Mouse (Mus musculus): ENCODE measurements around the gene Cish.

Cish gene

DNA sequence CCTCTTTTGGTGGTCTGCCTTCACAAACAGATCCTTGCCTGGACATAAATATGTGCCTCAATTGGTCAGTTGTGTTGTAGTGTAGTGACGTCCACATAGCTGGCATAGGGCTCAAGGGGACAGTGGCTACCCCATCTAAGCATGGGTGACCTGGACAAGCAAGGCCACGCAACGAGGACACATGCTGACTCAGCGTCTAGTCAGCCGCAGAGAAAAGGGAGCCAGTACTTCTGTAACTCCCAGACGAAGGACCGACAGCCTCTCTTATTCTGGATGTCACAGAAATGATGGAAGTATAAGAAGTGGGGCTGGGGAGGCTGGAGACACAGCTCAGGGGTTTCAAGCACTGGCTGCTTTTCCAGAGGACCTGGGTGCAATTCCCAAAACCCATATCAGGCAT lies 18.2 kb upstream of the Cish start:
- no peak for DNase-seq (ENCODE audit: low read depth, low spot score)

DNA sequence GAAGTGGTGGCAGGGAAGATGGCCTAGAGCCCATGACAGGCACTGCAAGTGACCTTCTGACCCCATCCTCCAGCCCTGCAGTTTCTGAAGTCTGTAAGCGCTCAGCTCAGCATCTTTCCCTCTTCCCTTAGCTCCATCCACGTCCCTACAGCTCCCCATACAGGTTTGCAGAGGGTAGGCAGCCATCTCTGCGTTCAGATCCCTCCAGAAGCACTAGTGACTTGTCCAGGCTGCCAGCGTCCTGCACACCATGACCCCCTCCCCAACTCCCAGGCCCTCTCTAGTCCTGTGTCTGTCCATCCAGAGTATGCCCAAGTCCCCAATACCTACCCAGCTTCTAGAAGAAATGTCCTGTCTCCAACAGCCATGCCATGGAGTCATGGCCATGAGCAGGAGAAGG lies 17.7 kb upstream of the Cish start:
- DNase-seq (ENCODE audit: low read depth, low spot score), result no peak

DNA sequence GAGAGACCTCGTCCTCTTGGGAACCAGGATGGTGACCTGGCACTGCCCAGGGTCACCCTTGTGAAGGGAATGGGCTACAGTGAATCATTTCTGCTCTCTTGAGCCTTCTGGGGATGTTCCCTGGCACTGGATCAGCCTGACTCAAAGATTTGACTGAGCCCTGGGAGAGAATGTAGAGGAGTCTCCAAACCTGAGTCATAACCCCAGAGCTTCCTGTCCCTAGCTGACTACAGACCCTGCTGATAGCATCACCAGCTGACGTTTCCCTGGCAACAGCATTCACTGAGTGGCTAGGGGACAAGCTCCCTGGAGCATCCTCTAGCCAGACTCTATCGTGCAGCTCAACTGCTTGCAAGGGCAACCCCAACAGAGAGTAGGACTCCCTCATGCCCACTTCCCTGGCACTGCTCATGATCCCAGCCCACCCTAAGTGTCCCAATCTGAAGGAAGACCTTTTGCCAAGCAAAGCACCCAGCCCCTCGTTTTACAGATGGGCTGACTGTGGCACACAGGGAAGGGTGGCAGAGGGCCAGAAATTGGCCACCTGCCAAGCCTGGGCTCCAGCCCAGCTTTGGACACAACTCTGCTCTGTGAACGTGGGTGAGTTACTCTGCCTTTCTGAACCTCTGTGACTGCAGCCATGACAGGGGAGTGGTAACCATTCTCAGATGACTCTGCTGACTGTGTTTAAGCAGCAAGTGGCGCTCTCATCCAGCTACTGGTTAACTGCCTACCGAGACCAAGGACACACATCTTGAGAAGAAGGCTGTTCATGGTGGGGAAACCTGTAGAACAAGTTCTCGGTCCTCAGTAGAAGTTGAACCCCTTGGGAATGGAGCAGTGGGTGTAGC lies 17.1 kb upstream of the Cish start:
- DNase-seq (ENCODE audit: low read depth, low spot score), result no peak

DNA sequence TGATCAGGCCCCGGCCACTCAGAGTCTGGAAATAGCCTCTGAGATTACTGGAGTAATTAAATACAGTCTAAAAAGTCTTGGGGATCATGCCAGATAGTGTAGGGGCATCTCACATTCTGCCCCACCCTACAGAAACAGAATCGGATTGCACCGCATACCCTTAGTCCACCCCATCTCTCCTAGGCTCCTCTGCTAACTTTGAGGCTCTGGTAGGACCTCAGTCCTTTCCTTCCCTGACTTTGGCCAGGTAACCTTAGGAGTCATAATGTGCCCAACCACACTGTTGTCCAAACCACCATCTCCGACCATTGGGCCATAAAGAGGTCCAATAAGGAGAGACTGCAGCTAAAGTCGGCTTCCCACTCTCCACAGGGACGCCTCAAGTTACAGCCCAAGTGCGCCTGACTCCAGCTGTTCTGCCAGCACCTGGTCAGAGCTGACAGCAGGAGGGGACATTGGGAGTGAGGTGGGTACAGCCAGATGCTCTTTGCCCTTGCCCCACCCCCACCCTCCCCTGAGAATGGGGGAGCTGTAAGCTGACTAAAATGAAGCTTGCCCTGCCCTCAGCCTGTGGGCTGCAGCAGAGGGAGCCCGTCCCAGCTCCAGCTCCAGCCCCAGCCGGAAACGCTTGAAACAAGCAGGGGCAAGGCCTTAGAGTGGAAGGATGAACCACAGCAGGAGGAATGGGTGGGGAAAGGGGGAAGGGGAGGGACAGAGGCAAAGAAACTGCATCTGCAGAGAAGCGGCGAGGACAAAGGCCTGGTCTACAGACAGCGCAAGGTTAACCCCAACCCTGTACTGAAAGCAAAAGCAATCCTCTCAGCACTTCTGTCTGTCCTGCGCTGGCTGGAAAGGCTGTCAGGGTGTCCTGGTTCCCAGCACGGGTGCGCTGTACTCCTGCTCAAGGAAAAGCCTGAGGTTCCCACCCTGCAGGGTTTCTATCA lies 16.2 kb upstream of the Cish start:
- DNase-seq (ENCODE audit: low read depth, low spot score), result peak; percentile 35

DNA sequence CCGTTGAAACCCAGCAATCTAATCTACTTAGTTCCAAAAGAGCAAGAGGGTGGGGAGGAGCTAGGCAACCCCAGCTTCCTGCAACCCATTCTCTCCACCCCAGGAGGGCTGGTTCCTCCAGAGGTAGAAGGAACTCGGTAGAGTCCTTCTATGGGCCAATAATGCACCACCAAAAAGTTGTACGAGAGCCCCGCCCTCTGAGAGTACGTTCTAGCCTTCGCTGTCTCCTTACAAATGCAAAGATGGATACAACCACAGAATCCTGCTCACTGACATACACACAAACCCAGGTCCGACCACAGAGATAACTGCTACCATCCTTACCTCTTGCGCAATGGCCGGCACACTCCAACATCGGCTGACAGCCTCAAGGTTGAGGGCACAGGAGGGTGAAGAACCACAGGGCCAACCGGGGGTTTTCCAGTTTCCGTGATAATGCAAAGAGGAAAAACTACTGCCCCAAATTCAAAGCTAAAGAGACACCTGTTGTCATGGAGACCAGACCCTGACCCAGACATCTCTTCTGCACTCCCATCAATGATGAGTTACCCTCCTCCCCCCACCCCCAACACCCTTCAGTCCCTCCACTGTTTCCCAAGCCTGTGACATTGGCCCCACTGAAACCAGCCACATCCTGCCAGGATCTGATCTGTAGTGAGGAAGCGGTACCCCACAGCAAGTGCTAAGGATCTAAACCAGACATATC lies 15.4 kb upstream of the Cish start:
- no peak for DNase-seq (ENCODE audit: low read depth, low spot score)

DNA sequence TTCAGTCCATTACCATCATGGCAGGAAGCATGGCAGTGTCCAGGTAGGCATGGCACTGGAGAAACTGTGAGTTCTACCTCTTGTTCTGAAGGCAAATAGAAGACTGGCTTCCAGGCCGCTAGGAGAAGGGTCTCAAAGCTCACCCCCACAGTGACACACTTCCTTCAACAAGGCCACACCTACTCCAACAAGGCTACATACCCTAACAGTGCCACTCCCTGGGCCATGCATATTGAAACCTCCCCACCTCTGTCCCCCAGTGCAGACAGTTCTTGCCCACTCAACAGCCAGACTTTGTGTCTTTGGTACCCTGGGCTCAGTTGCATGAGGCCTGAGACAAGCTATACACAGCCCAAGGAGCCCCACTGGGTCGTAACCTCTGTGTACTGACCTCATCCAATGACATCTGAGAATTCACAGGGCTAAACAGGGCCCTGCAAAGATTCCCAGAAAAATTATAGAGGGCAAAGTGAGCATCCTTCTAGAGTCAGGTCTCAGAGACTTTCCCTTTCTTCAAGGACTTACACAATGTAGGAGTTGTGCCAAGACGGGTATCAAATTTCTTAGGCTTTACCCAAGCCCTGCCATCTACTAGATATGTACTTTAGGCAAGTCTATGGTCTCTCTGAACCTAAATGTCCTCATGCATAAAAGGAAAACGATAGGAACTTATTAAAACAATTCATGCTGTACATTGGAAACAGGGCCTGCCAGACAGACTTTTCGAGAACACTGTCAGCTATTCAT lies 14.4 kb upstream of the Cish start:
- DNase-seq (ENCODE audit: low read depth, low spot score), result no peak

DNA sequence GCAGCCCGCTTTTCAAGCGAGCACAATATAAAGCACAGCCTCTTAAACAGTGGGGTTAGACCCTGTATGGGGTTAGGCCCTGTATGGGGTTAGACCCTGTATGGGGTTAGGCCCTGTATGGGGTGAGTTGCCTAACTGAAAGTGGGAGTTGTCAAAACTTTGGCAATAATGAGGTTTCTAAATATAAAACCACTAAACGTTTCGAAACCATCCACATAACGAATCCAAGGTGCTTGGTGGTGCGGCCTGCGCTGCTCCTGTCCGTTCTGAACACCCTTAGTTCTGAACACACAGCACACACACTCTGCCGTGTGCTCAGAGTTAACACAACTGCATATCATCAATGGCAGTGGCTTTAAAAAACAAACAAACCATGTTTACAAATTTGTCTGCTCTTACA lies 12.9 kb upstream of the Cish start:
- no peak for DNase-seq (ENCODE audit: low read depth, low spot score)

DNA sequence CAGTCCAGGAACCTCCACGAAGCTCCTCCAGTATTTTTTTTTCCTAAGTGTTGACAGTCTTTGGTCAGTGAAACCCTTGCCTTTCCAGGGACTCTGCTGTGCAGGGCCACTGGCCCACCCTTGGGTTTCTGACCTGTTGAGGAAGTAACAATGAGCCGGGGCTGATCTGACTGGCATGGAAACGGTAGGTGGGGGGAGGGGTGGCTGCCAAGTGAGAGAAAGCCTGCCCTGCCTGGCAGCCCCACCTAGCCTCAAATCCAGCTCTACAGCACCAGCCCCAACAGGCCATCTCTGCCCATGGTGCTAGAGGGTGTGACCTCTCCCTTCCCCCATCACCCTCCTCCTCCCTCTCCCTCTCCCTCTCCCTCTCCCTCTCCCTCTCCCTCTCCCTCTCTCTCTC lies 10.8 kb upstream of the Cish start:
- no peak for DNase-seq (ENCODE audit: low read depth, low spot score)

DNA sequence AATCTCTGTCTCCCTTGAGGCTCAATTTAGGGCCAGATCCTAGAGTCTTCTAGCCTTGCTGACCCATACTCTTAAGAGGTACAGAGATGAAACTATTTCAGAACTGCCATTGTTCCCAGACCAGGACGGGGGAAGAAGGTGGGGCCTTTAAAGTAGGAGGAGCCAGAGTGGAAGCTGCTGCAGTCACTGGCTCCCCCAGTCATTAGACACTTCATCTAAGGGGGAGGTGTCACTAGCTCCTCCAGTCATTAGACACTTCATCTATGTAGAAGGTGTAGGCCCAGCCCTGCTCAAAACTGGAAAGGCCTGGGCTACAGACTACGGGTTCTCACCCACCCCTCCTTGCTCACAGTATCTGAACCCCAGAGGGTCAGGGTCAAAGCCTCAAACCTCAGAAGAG lies 8.5 kb upstream of the Cish start:
- no peak for DNase-seq (ENCODE audit: low read depth, low spot score)

DNA sequence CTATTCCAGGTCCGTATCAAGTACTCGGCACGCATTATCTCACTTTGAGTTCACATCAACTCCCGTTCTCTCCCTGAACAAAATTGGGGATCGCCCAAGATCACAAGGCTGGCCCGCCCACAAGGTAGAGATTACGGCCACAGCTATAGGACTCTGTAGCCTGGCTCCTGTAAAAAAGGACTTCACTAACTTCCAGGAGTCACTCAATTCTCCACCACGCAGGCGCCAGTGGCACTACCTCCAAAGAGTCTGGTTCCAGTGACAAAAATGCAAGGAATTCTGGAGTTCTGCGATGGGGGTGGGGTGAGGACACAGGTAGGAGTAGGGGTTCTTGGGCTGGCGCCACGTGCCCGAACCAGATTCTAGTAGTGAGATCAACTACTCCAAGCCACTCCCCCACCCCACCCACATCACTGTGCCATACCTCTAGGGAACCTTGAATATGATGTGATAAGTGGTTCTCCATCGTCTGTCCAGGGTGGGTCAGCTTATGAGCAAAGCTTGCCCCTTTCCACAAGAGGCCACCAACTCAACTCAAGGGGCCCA lies 7.6 kb upstream of the Cish start:
- DNase-seq (ENCODE audit: low read depth, low spot score), result no peak

DNA sequence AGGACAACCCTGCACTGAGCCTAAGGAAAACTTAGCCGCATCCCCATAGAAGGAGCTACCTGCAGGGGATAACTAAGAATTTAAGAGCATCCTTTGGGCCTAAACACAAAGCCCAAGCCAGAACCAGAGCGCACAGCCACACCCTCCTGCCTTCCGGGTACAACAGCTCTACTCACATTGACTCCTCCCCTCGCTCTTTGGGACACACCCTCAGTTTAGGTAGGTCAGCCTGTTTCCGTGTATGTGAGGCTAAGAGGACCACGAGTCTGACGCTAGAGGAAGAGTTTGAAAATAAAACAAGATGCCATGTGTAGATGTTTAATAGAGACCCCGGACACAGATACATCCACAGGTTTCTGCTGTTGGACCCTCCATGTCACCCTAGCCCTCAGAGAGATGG lies 7.1 kb upstream of the Cish start:
- DNase-seq (ENCODE audit: low read depth, low spot score), result no peak

DNA sequence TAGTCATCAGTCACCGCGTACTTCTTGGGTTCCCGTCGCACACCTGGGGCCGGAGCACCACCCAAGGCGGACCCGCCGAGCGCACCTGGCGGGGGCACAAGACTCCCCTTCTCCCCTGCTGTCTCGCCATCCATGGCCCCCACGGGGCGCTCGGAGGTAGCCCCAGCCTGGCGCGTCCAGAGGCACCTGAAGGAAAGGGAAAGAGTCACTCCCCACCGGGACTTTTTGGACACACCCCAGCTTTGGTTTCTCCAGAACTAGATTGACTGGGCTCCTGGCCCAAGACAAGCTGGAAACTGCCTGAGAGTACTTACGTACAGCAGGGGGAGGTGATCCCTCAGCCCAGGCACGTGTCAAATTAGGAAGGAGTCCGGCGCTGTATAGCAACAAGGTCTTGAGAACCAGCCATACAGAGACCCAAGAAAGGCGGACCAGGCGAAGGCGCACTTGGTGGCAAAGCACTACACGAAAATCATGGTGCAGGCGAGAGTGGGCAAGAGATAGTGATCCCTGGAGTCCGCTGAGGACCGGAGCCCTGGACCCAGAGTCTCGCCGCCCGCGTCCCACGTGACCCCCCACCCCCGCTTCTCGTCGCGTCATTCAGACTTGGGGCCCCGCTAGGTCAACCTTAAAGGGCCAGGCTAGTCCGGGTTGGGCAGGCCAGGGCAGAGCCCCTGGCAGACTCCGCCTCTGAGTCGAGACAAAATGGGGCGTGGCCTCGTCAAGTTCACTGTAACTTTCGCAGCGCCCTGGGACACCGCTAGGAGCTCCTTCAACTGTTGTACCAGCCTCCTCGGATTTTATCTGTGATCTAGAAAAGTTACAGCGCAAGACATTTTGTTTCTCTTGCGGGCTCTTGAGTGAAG lies 6.4 kb upstream of the Cish start, which contains the start of gene Mapkapk3:
Mapkapk3 (minus strand) TSS at position 667 of the 866 bp plus-strand sequence.
- DNase-seq (ENCODE audit: low read depth, low spot score), result peak; percentile 71

DNA sequence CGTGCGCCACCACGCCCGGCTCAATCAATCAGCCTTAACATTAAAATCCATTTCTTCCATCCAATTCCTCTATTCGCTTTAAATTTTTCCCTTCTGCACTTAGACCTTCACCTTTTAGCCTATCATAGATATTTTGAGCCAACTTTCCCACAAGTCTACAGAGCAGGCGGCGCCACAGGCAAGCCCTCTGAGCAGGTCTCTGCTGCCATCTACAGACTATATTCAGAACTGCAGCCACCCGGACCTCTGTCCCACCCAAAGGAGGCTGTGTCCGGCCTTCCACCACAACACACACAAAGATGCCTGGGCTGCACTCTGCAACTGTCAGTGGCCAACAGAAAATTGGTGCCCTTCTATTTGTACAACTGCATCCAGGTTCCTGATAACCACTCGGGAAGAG lies 4.9 kb upstream of the Cish start:
- DNase-seq (ENCODE audit: low read depth, low spot score), result peak; percentile 67

DNA sequence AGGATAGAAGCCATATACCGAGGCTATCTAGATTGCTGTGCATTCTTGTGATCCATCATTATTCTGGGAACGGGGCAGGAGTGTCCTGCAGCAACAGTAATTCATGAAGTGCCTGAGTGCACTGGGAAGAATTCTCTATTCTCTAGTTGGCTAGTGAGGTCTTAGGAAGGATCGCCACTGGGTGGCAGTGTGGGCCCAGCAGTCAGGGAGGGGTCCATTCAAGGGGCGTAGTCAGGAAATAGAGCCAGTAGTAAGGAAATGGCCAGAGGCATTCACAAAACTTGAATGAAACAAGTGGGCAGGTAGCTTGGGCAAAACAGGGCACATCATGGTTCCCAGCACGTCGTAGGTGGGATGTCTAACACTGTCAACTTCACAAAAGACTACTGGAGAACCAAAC lies 1.6 kb upstream of the Cish start:
- peak; percentile 74 for DNase-seq (ENCODE audit: low read depth, low spot score)

DNA sequence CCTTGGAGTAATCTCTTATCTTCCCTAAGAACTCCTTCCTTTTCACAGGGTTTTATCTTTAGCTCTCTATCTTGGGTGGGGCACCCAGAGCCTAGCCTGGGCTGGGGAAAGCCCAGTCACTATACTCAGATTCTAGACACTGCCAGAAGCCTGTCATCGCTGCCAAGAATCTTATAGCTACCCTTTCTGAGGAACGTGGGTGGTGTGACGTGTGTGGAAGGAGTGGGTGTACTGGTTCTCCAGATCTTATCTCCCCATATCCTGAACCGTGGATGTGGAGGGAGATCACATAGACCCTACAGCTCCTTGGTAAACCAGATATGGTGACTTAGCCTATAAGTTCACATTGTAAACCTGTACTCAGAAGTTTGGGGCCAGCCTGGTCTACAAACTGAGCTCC lies 210 bp upstream of the Cish start:
- no peak for DNase-seq (ENCODE audit: low read depth, low spot score)

DNA sequence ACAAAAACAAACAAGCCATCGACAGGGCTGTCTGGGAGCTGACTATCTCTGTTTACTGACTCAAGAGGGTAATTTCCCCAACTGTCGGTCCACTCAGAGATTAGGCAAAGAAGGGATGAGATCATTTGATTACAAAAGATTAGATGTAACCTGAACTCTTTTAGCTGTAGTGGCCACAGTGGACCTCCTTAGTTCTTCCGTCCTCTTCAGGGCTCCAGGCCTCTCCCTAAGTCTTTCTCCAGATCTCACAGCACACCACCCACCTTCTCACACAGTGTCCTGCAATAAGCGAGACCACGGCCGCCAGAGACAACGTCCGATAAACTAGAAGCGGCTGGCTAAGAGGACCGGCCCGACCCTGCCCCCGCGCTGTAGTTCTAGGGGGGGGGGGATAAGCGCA lies 215 bp downstream of the Cish start:
- no peak for DNase-seq (ENCODE audit: low read depth, low spot score)

DNA sequence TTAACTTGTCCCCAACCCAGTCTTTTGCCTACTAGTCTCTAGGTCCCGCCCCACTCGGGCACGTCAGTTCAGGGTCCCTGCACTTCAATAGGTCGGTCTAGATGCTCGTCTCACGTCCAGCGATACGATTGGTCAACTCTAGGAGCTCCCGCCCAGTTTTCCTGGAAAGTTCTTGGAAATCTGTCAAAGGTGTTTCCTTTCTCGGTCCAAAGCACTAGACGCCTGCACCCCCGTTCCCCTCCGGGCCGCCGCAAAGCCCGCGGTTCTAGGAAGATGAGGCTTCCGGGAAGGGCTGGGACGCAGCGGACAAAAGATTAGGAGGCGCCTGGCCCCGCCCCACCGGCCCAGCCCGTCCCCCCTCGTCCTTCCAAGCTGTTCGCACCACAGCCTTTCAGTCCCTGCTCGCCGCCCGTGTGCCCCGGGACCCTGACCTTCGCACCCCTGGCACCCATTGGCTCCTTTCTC lies 707 bp downstream of the Cish start:
- peak; percentile 95 for DNase-seq (ENCODE audit: low read depth, low spot score)

DNA sequence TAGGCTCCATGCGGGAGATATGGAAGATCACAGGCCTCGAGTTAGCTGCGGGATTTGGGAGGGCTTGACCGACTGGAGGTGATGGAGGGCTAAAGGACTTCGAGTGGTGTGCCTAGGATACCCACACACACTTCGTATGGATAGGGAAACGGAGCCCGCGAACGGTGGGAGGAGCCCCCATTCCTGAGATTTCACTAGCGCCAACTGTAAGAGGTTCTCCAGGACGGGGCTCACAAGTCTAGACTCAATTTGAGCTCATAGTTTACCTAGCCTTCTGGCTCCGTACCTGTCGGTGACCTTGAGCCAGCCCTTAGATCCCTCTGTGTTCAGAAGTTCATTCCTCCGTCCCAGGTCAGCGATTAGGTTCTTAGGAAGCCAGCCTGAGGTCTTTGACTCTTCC lies 1.2 kb downstream of the Cish start:
- no peak for DNase-seq (ENCODE audit: low read depth, low spot score)

DNA sequence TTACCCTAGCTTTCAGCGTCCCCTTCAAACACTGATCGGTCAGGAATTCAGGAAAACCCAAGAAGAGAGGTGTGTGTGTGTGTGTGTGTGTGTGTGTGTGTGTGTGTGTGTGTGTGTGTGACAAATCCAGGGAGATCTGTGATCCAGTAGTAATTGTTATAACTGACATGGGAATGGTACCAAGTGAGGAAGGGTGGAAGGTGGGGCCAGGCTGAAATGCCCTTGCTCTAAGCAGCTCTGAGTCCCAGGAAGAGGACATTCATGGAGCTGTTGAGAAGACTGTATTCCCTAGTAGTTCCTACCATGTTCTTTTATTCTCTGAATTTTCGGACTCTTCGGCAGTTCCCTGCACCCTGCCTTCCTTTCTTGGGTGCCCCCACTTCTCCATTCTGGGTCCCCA lies 1.8 kb downstream of the Cish start:
- DNase-seq (ENCODE audit: low read depth, low spot score), result no peak

Measured in mesoderm, embryonic 11.5 days (tissue).